Comparison of ENCODE assay signal across 2 mouse cellular contexts in the genomic region with DNA sequence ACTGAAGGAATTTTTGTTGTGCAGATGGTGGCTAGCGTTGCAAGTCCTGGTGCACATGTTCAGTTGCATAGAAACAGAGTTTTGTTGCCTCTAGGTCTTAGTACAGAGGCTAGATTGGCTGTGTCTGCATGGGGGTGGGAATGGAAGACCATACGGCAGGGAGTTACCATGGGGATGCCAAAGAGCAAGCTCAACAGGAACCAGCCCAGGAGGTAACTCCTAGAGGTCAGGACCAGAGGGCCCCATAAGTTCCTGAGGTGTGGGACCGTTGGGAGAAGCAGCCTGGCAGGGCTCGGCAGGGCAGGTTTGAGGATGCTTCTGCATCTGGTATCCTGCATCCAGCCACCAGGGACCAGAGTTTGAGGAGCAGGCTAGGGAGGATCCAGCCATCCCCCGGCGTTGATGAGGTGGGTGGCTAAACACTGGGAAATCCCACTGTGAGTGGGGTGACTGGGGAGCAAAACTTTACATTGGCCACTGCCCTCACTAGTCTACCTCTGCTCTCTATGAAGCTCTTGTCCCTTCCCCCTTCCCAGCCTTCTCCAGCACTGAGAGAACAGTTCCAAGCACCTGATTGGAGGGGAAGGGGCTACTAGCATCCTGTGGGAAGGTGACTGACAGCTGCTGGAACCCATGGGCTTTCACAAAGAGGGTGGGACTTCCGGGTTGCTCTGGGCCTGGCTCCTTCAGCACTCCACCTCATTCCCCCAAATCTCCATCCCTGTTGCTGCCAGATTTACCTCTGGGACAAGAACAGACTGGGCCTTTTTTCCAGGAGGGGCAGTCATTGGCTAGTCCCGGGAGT.
TF ChIP-seq lines count a peak whose summit lies in the region.

No protein-coding gene starts in this region.

TF ChIP-seq in C2C12, 6 proteins besides CTCF, POLR2A, EP300 and RAD21 (continued from another document):
- no peak for TF ChIP-seq CEBPB (IDR thresholded peaks at IDR 0.05; ENCODE audit: low read depth)
- no peak for TF ChIP-seq MYOD1 (IDR thresholded peaks at IDR 0.05; ENCODE audit: control insufficient read depth, insufficient read length, low read depth)
- no peak for TF ChIP-seq MYOG (IDR thresholded peaks at IDR 0.05; ENCODE audit: control insufficient read depth, extremely low read depth, insufficient read length)
TF ChIP-seq in C2C12: peak in this region for 0.

TF ChIP-seq in ES-E14, 5 proteins besides CTCF, POLR2A, EP300 and RAD21 (continued from another document):
- peak; percentile 86 for TF ChIP-seq CHD2 (IDR thresholded peaks at IDR 0.05; ENCODE audit: low read depth, low read length)
- TF ChIP-seq ZNF384 (IDR thresholded peaks at IDR 0.05; ENCODE audit: low read depth, low read length) = no peak
- TF ChIP-seq MAFK (IDR thresholded peaks at IDR 0.05; ENCODE audit: insufficient read depth, low read depth, low read length) = no peak
